ENCODE assay signal across 27 mouse cellular contexts in genomic region chr2:22747941-22748340, GRCm38 (mm10). TPM values are rescaled to one million over a fixed set of nuclear protein-coding genes. Genes with fewer than 3 reads are reported as not detected.
DNase-seq lines count a peak whose midpoint lies in the region; ATAC-seq and TF ChIP-seq lines count a peak whose summit lies in the region.
"Had no signal": no experiment of that assay in that cellular context is flagged by ENCODE, and none has a peak within 500 bp of the region (broad histone marks: within the 10 kb centered on the region; RNA-seq: fewer than 3 reads in every experiment).

No protein-coding gene starts in this region.

- peak; percentile 34 for DNase-seq in layer of hippocampus, adult 9-11 months
- no peak for DNase-seq in layer of hippocampus, postnatal 36 days
- peak; percentile 32 for DNase-seq in A20 (ENCODE audit: low read depth, low spot score)
- no peak for DNase-seq in limb, embryonic 10.5 days (ENCODE audit: low spot score)
- no peak for DNase-seq in embryo, embryonic 10 days (ENCODE audit: low spot score)
- DNase-seq: adrenal gland, adult 8-10 months; cerebellum, adult 11-12 months; cerebellum, postnatal 10 days; forebrain, postnatal 0 days; heart, postnatal 4 days; kidney, postnatal 25 days; right cerebral cortex, adult 18-20 months; spleen, adult 18-20 months; thymus, postnatal 4 days had no signal

- peak; percentile 60 for ATAC-seq in megakaryocyte, adult 5-6 weeks (ENCODE audit: poor library complexity, severe bottlenecking)
- ATAC-seq: CD4-positive, CD25-positive, alpha-beta regulatory T cell, adult 4 months; forebrain, postnatal 0 days; intestine, embryonic 16.5 days; midbrain, embryonic 16.5 days had no signal

- H3K36me3 ChIP-seq in limb, embryonic 10.5 days, result no peaks in the 10 kb centered on the region
- H3K36me3 ChIP-seq: embryonic facial prominence, embryonic 10.5 days; embryonic facial prominence, embryonic 15.5 days; forebrain, embryonic 12.5 days; heart, embryonic 12.5 days; hindbrain, embryonic 13.5 days; liver, embryonic 15.5 days; lung, embryonic 15.5 days had no signal

- H3K4me3 ChIP-seq in bone marrow, adult 2 months (replicated peaks; ENCODE audit: control insufficient read depth, low read depth, low read length), result no peak overlapping the region
- no peak overlapping the region for H3K4me3 ChIP-seq in limb, embryonic 10.5 days
- H3K4me3 ChIP-seq: embryonic facial prominence, embryonic 10.5 days; embryonic facial prominence, embryonic 15.5 days; forebrain, embryonic 12.5 days; heart, embryonic 12.5 days; hindbrain, embryonic 13.5 days; liver, embryonic 15.5 days; lung, embryonic 15.5 days had no signal

- no peak for TF ChIP-seq CTCF in bone marrow, adult 2 months (IDR thresholded peaks at IDR 0.05; ENCODE audit: control insufficient read depth, insufficient read depth, low read length)

- H3K9me3 ChIP-seq in limb, embryonic 10.5 days (replicated peaks), result no peaks in the 10 kb centered on the region
- H3K9me3 ChIP-seq: embryonic facial prominence, embryonic 10.5 days; embryonic facial prominence, embryonic 15.5 days; forebrain, embryonic 12.5 days; heart, embryonic 12.5 days; hindbrain, embryonic 13.5 days; liver, embryonic 15.5 days; lung, embryonic 15.5 days had no signal

- TF ChIP-seq POLR2A in bone marrow, adult 2 months (IDR thresholded peaks at IDR 0.05; ENCODE audit: borderline replicate concordance, control insufficient read depth, low read depth, low read length), result no peak

- H3K27me3 ChIP-seq in limb, embryonic 10.5 days (ENCODE audit: low read depth, poor library complexity, severe bottlenecking), result no peaks in the 10 kb centered on the region; the same call in 1 of the 2 replicates
- H3K27me3 ChIP-seq: embryonic facial prominence, embryonic 15.5 days; forebrain, embryonic 12.5 days; heart, embryonic 12.5 days; lung, embryonic 15.5 days had no signal

- H3K27ac ChIP-seq in bone marrow, adult 2 months (ENCODE audit: control insufficient read depth, insufficient read depth, low read depth, low read length, poor library complexity), result peak overlapping the region; percentile 59; the same call in 1 of the 2 replicates
- H3K27ac ChIP-seq in limb, embryonic 10.5 days, result no peak overlapping the region
- H3K27ac ChIP-seq: embryonic facial prominence, embryonic 10.5 days; embryonic facial prominence, embryonic 15.5 days; forebrain, embryonic 12.5 days; hindbrain, embryonic 13.5 days; liver, embryonic 15.5 days; lung, embryonic 15.5 days; macrophage had no signal

- H3K4me1 ChIP-seq in bone marrow, adult 2 months (ENCODE audit: control insufficient read depth, insufficient read depth, low read length), result no peaks in the 10 kb centered on the region; the same call in 1 of the 2 replicates
- H3K4me1 ChIP-seq in limb, embryonic 10.5 days, result 0 out of 2 replicates have a peak, but pooled peaks cover 3% of the 10 kb centered on the region
- H3K4me1 ChIP-seq: embryonic facial prominence, embryonic 15.5 days; heart, embryonic 12.5 days; lung, embryonic 15.5 days had no signal

RNA-seq across cellular contexts. Expression of gene Apbb1ip, which starts 26.0 kb away (rescaled TPM):
- total RNA-seq in layer of hippocampus, postnatal 36 days (2021), result 1 to 10 TPM; 5.6 to 5.9 TPM
- polyA plus RNA-seq in bone marrow, adult 2 months (2011; ENCODE audit: insufficient read depth, insufficient read length, low replicate concordance, missing spikeins), result 25.0 and 45.8 TPM in 2 replicates
- total RNA-seq in megakaryocyte, adult 5-6 weeks (2015), result 194 and 206 TPM in 2 replicates
- total RNA-seq in megakaryocyte, adult 5-6 weeks (2017), result 27.6 and 49.7 TPM in 2 replicates
- 0.33 and 0.39 TPM in 2 replicates for polyA plus RNA-seq in limb, embryonic 10.5 days (2016; fragmentation: Nextera tagmentation; extraction: Ambion mirVana)

Comparison
In these comparisons a context has a peak if more than half of its experiments do, and no peak if none do; other contexts are left out.
1. DNase-seq: peak in layer of hippocampus, adult 9-11 months (single experiment) and A20 (single experiment); none in layer of hippocampus, postnatal 36 days (0 of 2), limb, embryonic 10.5 days (single experiment) and embryo, embryonic 10 days (single experiment).
2. RNA of gene Apbb1ip, which starts 26.0 kb away (total RNA-seq): 27.6 to 206 TPM in megakaryocyte, adult 5-6 weeks; 5.6 to 5.9 TPM in layer of hippocampus, postnatal 36 days; every median in the first group is over 4 times any median in the second.